Mouse (Mus musculus) frontal cortex, postnatal 14 days (tissue): ENCODE measurements around the gene Igfbp1.
"Not testable (repeated sequence)": the region's sequence is repeated elsewhere in the genome, so short reads cannot be mapped to it uniquely, and the experiment has no call there.

Experiments used
- DNase-seq, 2 experiments: peaks; one replicate each; pipeline ENCODE4 v3.0.0; 2022; ENCODE audit warnings: low spot score in 2 of 2

Igfbp1 gene

GRCm38 (mm10) chr11:7195312-7195685 lies 2.3 kb upstream of the Igfbp1 start:
- no peak for DNase-seq

GRCm38 (mm10) chr11:7198006-7198405 lies 424 bp downstream of the Igfbp1 start:
- no peak for DNase-seq

GRCm38 (mm10) chr11:7198481-7199256 lies 1.1 kb downstream of the Igfbp1 start:
- DNase-seq, result no peak

GRCm38 (mm10) chr11:7199736-7200392 lies 2.3 kb downstream of the Igfbp1 start:
- peak in 1 of 2 experiments; percentile 56 for DNase-seq

- DNase-seq, result no peak
Observed at GRCm38 (mm10) chr11:7200393-7200783, 2.8 kb downstream of the Igfbp1 start.

- no peak for DNase-seq
Observed at GRCm38 (mm10) chr11:7202206-7202605, 4.6 kb downstream of the Igfbp1 start.

- no peak for DNase-seq
Observed at GRCm38 (mm10) chr11:7203846-7204245, 6.3 kb downstream of the Igfbp1 start.

- DNase-seq, result peak; percentile 52 to 71
Observed at GRCm38 (mm10) chr11:7210343-7210742, 12.8 kb downstream of the Igfbp1 start.

GRCm38 (mm10) chr11:7211211-7211610 lies 13.6 kb downstream of the Igfbp1 start:
- no peak for DNase-seq

- DNase-seq, result no peak
Observed at GRCm38 (mm10) chr11:7212126-7212798, 14.7 kb downstream of the Igfbp1 start.

- no peak for DNase-seq
Observed at GRCm38 (mm10) chr11:7213161-7213500, 15.5 kb downstream of the Igfbp1 start.

GRCm38 (mm10) chr11:7213501-7214341 lies 16.1 kb downstream of the Igfbp1 start, which contains the start of gene Igfbp3:
Igfbp3 (minus strand) TSS chr11:7213923.
- DNase-seq, result peak; percentile 56 to 75

GRCm38 (mm10) chr11:7214342-7214660 lies 16.7 kb downstream of the Igfbp1 start:
- no peak for DNase-seq

GRCm38 (mm10) chr11:7214761-7215160 lies 17.2 kb downstream of the Igfbp1 start:
- DNase-seq, result peak; percentile 50 to 65

- peak; percentile 36 to 66 for DNase-seq
Observed at GRCm38 (mm10) chr11:7215703-7216102, 18.1 kb downstream of the Igfbp1 start.

GRCm38 (mm10) chr11:7221826-7222225 lies 24.2 kb downstream of the Igfbp1 start:
- DNase-seq, result not testable (repeated sequence)

GRCm38 (mm10) chr11:7226200-7226599 lies 28.6 kb downstream of the Igfbp1 start:
- no peak for DNase-seq

GRCm38 (mm10) chr11:7226810-7227550 lies 29.4 kb downstream of the Igfbp1 start:
- DNase-seq, result no peak

- no peak for DNase-seq
Observed at GRCm38 (mm10) chr11:7228107-7228506, 30.5 kb downstream of the Igfbp1 start.

GRCm38 (mm10) chr11:7230000-7230399 lies 32.4 kb downstream of the Igfbp1 start:
- DNase-seq, result no peak

GRCm38 (mm10) chr11:7231958-7232357 lies 34.4 kb downstream of the Igfbp1 start:
- no peak for DNase-seq
